Mouse (Mus musculus): Measurements from ENCODE around the gene Cmip.

DNA sequence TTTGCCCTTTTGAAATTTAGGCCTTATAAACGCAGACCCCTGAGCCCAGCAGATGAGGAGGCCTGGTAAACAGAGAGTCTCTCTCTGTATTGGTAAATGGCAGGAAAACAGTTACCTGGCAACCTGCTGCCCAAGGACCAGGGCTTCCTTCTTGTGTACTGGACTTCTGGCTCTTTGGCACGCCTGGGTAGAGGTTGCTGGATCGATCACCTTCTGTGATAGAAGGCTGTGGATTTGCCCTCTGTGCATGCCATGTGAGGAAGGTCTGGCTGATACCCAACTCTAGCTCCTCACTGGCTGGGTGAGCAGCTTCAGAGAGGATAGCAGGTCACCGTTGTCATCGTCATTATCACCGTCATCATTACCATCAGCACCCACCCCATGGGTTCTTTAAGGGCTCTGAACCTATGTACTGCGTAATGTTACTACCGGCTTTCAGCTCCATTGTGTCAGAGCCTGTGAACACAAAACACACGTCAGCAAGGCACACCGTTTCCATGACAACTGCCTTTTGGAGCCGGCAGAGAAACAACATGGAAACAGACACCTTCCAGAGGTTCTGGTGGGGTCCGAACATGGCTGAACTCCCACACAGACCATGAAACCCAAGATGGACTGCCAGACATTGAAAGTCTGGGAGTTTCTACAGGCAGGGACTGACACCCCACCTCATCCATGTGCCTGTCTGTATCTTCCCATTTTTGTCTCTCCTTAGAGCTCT is 98.4 kb downstream of the Cmip start:
- TF ChIP-seq EP300 (IDR thresholded peaks at IDR 0.05; ENCODE audit: low read depth), result no peak
- no peak for TF ChIP-seq CTCF (IDR thresholded peaks at IDR 0.05; ENCODE audit: low read depth)

All from liver, postnatal 0 days (tissue).